Mouse (Mus musculus): ENCODE data around the gene Cpt1b.

Gene Cpt1b

GRCm38 (mm10) chr15:89379429-89379828 lies 46.2 kb downstream of the Cpt1b start:
- DNase-seq (ENCODE audit: low spot score in 2 of 2) = no peak

GRCm38 (mm10) chr15:89378831-89379401 lies 46.7 kb downstream of the Cpt1b start, which contains the start of gene Odf3b:
Gene Odf3b, minus strand, starts transcription at chr15:89379282.
- peak; percentile 69 to 72 for DNase-seq (ENCODE audit: low spot score in 2 of 2)

GRCm38 (mm10) chr15:89377938-89378828 lies 47.5 kb downstream of the Cpt1b start:
- no peak for DNase-seq (ENCODE audit: low spot score in 2 of 2)

- DNase-seq (ENCODE audit: low spot score in 2 of 2) = no peak
Measured at GRCm38 (mm10) chr15:89377362-89377761, 48.3 kb downstream of the Cpt1b start.

- DNase-seq (ENCODE audit: low spot score in 2 of 2) = no peak
Measured at GRCm38 (mm10) chr15:89376957-89377356, 48.7 kb downstream of the Cpt1b start, which contains the start of gene Tymp. Gene Tymp, minus strand, starts transcription at chr15:89377039.

- no peak for DNase-seq (ENCODE audit: low spot score in 2 of 2)
Measured at GRCm38 (mm10) chr15:89376040-89376439, 49.6 kb downstream of the Cpt1b start.

GRCm38 (mm10) chr15:89374801-89375534 lies 50.7 kb downstream of the Cpt1b start:
- DNase-seq (ENCODE audit: low spot score in 2 of 2) = no peak

GRCm38 (mm10) chr15:89374340-89374739 lies 51.3 kb downstream of the Cpt1b start:
- no peak for DNase-seq (ENCODE audit: low spot score in 2 of 2)

- DNase-seq (ENCODE audit: low spot score in 2 of 2) = peak; percentile 89 to 92
Measured at GRCm38 (mm10) chr15:89373762-89374248, 51.9 kb downstream of the Cpt1b start, which contains the start of gene Sco2. Gene Sco2, minus strand, starts transcription at chr15:89373846.

GRCm38 (mm10) chr15:89373027-89373761 lies 52.5 kb downstream of the Cpt1b start:
- peak; percentile 82 to 86 for DNase-seq (ENCODE audit: low spot score in 2 of 2)

GRCm38 (mm10) chr15:89372536-89372935 lies 53.1 kb downstream of the Cpt1b start:
- no peak for DNase-seq (ENCODE audit: low spot score in 2 of 2)

GRCm38 (mm10) chr15:89372068-89372467 lies 53.6 kb downstream of the Cpt1b start:
- DNase-seq (ENCODE audit: low spot score in 2 of 2) = no peak

Data from heart, adult 9 months (tissue).